Mouse (Mus musculus): ENCODE data around the gene Krtap21-1.

Gene Krtap21-1

GRCm38 (mm10) chr16:89403768-89404167 lies at the start of gene Krtap21-1:
Krtap21-1 (minus strand) TSS chr16:89403868.
- no peak for DNase-seq (ENCODE audit: low spot score in 2 of 2)

GRCm38 (mm10) chr16:89429586-89429985 lies 25.9 kb upstream of the Krtap21-1 start:
- DNase-seq (ENCODE audit: low spot score in 2 of 2), result no peak

- no peak for DNase-seq (ENCODE audit: low spot score in 2 of 2)
Observed at GRCm38 (mm10) chr16:89425310-89425709, 21.6 kb upstream of the Krtap21-1 start.

- DNase-seq (ENCODE audit: low spot score in 2 of 2), result no peak
Observed at GRCm38 (mm10) chr16:89420011-89420410, 16.3 kb upstream of the Krtap21-1 start, which contains the start of gene Krtap6-2. Krtap6-2 (minus strand) TSS chr16:89420111.

GRCm38 (mm10) chr16:89416311-89416710 lies 12.6 kb upstream of the Krtap21-1 start:
- no peak for DNase-seq (ENCODE audit: low spot score in 2 of 2)

- DNase-seq (ENCODE audit: low spot score in 2 of 2), result no peak
Observed at GRCm38 (mm10) chr16:89410345-89411068, 6.8 kb upstream of the Krtap21-1 start.

- DNase-seq (ENCODE audit: low spot score in 2 of 2), result no peak
Observed at GRCm38 (mm10) chr16:89372734-89373461, 30.8 kb downstream of the Krtap21-1 start.
